Mouse (Mus musculus): ENCODE results near the gene Fbxw22. TPM values are rescaled to one million over a fixed set of nuclear protein-coding genes. Genes with fewer than 3 reads are reported as not detected.
"Not testable (repeated sequence)": the region's sequence is repeated elsewhere in the genome, so short reads cannot be mapped to it uniquely, and the experiment has no call there.

The Fbxw22 gene
- not detected in 2 replicates for polyA plus RNA-seq (2015; fragmentation: Nextera tagmentation; extraction: Ambion mirVana)

- H3K4me3 ChIP-seq; H3K9me3 ChIP-seq; ATAC-seq (ENCODE audit: borderline replicate concordance, extremely low read depth, low FRiP score, low TSS enrichment); H3K4me2 ChIP-seq; H3K27me3 ChIP-seq; H3K9ac ChIP-seq; H3K4me1 ChIP-seq; H3K27ac ChIP-seq; H3K36me3 ChIP-seq: not testable (repeated sequence)
- 48% methylated on average over 4 of the region's 4 CpGs for WGBS
Observed at GRCm38 (mm10) chr9:109404196-109404595, at the start of gene Fbxw22. Fbxw22 (minus strand) TSS chr9:109404296.

- Histone ChIP-seq H3K9ac (no peak within 1 kb of the TSS), H3K27me3 (no peaks in the 10 kb centered on the region), H3K4me1 (no peaks in the 10 kb centered on the region), H3K36me3 (no peaks in the 10 kb centered on the region), H3K4me2 (no peak within 1 kb of the TSS), H3K9me3 (no peaks in the 10 kb centered on the region), H3K27ac (no peak within 1 kb of the TSS), H3K4me3 (no peak within 1 kb of the TSS)
- no peak for ATAC-seq (ENCODE audit: borderline replicate concordance, extremely low read depth, low FRiP score, low TSS enrichment)
Observed at GRCm38 (mm10) chr9:109449040-109449439, 44.9 kb upstream of the Fbxw22 start, which contains the start of gene Fbxw16. Fbxw16 (minus strand) TSS chr9:109449140.

- Histone ChIP-seq H3K9me3 (no peaks in the 10 kb centered on the region), H3K4me1 (no peaks in the 10 kb centered on the region), H3K4me2 (no peak overlapping the region), H3K4me3 (no peak overlapping the region), H3K27me3 (no peaks in the 10 kb centered on the region), H3K27ac (no peak overlapping the region), H3K9ac (no peak overlapping the region), H3K36me3 (no peaks in the 10 kb centered on the region)
- WGBS, result 72% methylated on average over 1 of the region's 1 CpGs
- ATAC-seq (ENCODE audit: borderline replicate concordance, extremely low read depth, low FRiP score, low TSS enrichment), result no peak
Observed at GRCm38 (mm10) chr9:109432956-109433355, 28.9 kb upstream of the Fbxw22 start.

- not testable (repeated sequence) for H3K36me3 ChIP-seq; H3K4me3 ChIP-seq; H3K9me3 ChIP-seq; H3K27me3 ChIP-seq; H3K4me1 ChIP-seq; ATAC-seq (ENCODE audit: borderline replicate concordance, extremely low read depth, low FRiP score, low TSS enrichment); H3K4me2 ChIP-seq; H3K9ac ChIP-seq; H3K27ac ChIP-seq
- WGBS, result no CpG with 5 or more reads among the region's 1 CpGs
Observed at GRCm38 (mm10) chr9:109339559-109339958, 64.5 kb downstream of the Fbxw22 start, which contains the start of gene Fbxw28. Fbxw28 (minus strand) TSS chr9:109339659.

Other genes starting within 250 kb of the Fbxw22 start
- not detected in 2 replicates for gene Fbxw21, start 242.3 kb downstream of the Fbxw22 start, polyA plus RNA-seq (2015; fragmentation: Nextera tagmentation; extraction: Ambion mirVana)
- gene Fbxw13, start 208.3 kb downstream of the Fbxw22 start, polyA plus RNA-seq (2015; fragmentation: Nextera tagmentation; extraction: Ambion mirVana), result not detected in 2 replicates
- not detected in 2 replicates for gene Fbxw20, start 169.5 kb downstream of the Fbxw22 start, polyA plus RNA-seq (2015; fragmentation: Nextera tagmentation; extraction: Ambion mirVana)
- not detected in 2 replicates for gene Fbxw14, start 116.6 kb downstream of the Fbxw22 start, polyA plus RNA-seq (2015; fragmentation: Nextera tagmentation; extraction: Ambion mirVana)
- gene Fbxw28, start 64.6 kb downstream of the Fbxw22 start, polyA plus RNA-seq (2015; fragmentation: Nextera tagmentation; extraction: Ambion mirVana), result not detected in 2 replicates
- not detected in 2 replicates for gene Fbxw16, start 44.8 kb upstream of the Fbxw22 start, polyA plus RNA-seq (2015; fragmentation: Nextera tagmentation; extraction: Ambion mirVana)
- not detected in 2 replicates for gene Fbxw19, start 91.6 kb upstream of the Fbxw22 start, polyA plus RNA-seq (2015; fragmentation: Nextera tagmentation; extraction: Ambion mirVana)
- gene Fbxw15, start 164.0 kb upstream of the Fbxw22 start, polyA plus RNA-seq (2015; fragmentation: Nextera tagmentation; extraction: Ambion mirVana), result not detected in 2 replicates
- gene Fbxw24, start 221.8 kb upstream of the Fbxw22 start, polyA plus RNA-seq (2015; fragmentation: Nextera tagmentation; extraction: Ambion mirVana), result 0.10 TPM in 1 of 2 replicates, not detected in the other